Mouse (Mus musculus): ENCODE measurements at regions not wholly inside any gene's neighbourhood (a gene's known extent, or its start where the extent isn't known, plus 50 kb on each side); places are given as distances from the start of the nearest gene placed in this dataset.

GRCm38 (mm10) chr14:31978690-31979089, 50.1 kb upstream of the Galnt15 start:
- no peak for TF ChIP-seq CTCF (IDR thresholded peaks at IDR 0.05; ENCODE audit: insufficient read depth, low read depth, low read length)
- no peak for TF ChIP-seq POLR2A (IDR thresholded peaks at IDR 0.05; ENCODE audit: insufficient read depth, low read depth, low read length)
